Mouse (Mus musculus) regulatory T cell (primary cell): ENCODE measurements around the gene Myrf.
"Not testable (repeated sequence)": the region's sequence is repeated elsewhere in the genome, so short reads cannot be mapped to it uniquely, and the experiment has no call there.

Experiments used
- in situ Hi-C: fragments of 300-600 bp; cut with MboI, MseI; formaldehyde crosslinking; loops from one replicate; pipeline ENCODE4 v1.15.1; 2025; ENCODE audit warnings: high pct_unique_total_duplicates

Gene Myrf

DNA sequence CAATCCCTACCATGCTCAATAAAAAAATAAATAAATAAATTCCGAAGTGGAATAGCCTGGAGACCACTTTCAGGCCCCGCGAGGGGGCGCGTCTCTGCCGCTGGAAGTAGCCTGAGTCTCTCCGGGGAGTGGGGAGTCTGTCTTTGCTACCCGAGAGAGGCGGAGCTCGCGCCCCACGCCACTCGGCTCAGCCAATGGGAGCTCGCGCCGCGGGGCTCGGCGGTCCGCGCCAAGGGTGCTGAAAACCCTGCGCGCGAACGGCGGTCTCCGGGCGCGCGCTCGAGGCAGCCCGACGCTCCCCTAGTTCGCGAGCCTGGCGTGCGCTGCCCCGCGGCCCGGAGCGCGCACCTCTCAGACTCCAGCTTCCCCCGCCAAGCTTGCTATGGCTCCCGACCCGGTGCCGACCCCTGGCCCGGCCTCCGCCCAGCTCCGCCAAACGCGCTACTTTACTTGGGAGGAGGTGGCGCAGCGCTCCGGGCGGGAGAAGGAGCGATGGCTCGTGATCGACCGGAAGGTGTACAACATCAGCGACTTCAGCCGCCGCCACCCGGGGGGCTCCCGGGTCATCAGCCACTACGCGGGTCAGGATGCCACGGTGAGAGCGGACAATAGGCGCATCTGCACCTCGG is 57.8 kb downstream of the Myrf start, which contains the start of gene Fads1:
Gene Fads1 (plus strand): TSS at position 219 of the 629 bp plus-strand sequence.
- in situ Hi-C loops = loop anchor here (25.0 kb wide), 1 partner anchor 1780 kb away; the partner anchor contains the start of gene Osbp

DNA sequence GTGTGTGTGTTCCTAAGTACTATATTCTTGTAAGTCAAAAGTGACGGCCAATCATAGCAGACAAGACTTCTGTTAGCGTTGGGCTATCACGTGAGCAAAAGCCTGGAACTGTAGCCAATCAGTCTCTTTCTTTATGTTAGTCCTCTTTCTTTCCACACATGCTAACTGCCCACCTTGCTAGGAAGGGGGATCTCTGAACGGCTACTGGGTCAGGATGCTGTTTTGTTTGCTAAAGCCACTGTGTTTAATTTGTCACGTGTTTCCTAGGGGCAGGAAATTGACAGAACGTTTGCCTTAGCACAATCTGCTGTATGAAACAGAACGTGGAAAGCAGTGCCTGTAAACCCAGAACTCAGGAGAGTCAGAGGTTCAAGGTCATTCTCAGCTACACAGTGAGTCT is 58.4 kb downstream of the Myrf start:
- in situ Hi-C loops = loop anchor here (25.0 kb wide), 1 partner anchor 1780 kb away; the partner anchor contains the start of gene Osbp

DNA sequence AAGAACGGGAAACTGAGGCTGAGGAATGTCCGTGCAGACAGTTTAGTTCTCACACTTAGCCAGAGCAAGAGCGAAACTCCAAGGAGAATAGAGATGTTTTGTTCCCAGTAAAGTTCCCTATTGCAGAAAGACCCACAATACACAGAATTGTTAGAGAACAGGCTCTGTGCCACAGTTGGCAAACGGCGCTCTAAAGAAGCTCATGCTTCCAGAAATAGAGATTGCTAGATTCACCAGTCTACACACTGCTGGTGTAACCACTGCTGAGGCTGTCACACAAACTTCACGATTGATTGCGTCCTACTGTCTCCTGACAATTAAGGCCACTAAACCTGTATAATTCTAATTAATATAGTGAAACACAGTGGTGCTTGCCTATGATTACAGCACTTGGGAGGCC is 59.3 kb downstream of the Myrf start:
- in situ Hi-C loops = loop anchor here (25.0 kb wide), 1 partner anchor 1781 kb away; the partner anchor contains the start of gene Osbp

DNA sequence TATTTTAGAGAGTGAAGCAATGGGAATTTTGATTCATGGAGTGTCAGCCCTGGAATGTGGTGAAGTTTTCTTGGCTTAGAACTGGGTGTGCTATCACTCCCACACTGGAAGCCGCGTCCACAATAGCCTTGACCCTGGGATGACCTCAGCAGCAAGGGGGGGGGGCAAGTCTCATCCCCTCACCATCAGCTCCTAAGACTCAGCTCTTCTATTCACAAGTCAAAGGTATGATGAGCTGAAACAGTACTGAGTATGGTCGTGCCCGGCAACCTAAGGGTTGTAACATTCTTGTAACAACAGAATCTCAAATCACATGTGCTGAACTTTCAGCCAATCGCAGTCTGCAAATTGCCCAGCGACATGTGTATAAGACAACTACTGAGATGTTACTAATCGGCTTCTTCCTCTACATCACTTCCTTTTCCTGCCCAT is 63.6 kb downstream of the Myrf start:
- in situ Hi-C loops = loop anchor here (25.0 kb wide), 1 partner anchor 1785 kb away; the partner anchor contains the start of gene Osbp

DNA sequence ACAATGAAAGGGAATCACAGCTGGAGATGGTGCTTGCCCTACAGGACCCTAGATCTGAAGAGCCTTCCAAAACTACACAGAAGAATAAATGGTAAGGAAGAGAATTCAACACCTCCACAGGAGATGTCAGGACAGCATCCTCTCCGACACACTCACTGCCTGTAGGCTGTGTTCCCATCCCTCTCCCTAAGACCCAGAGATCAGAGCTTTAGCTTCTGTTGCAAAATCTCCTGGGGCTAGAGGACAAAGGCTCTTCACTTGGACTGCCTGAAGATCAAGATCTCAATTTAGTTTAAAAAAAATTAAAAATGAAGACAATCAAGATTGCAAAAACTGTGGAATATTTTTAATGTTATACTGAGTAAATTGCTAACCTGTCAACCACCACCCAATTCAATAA is 64.1 kb downstream of the Myrf start:
- in situ Hi-C loops = loop anchor here (25.0 kb wide), 1 partner anchor 1786 kb away; the partner anchor contains the start of gene Osbp

DNA sequence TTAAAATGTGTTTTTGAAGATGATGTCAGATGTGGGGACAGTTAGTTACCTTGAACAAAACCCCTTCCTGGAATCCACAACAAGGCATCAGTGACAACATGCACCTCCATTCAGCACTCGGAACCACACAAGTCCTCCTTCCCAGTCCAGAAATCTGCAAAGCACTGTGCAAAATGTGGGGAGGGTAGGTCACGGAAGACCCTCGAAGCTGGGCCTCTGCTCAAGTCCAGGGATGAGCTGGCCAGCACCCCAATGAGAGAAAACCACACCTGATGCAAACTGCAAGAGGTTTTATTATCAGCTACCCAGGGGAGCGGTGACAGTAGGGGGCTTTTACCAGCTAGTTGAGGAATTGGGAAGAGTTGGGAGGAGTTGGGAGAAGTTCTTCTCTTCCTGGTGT is 65.6 kb downstream of the Myrf start:
- in situ Hi-C loops = loop anchor here (25.0 kb wide), 1 partner anchor 1787 kb away; the partner anchor contains the start of gene Osbp

DNA sequence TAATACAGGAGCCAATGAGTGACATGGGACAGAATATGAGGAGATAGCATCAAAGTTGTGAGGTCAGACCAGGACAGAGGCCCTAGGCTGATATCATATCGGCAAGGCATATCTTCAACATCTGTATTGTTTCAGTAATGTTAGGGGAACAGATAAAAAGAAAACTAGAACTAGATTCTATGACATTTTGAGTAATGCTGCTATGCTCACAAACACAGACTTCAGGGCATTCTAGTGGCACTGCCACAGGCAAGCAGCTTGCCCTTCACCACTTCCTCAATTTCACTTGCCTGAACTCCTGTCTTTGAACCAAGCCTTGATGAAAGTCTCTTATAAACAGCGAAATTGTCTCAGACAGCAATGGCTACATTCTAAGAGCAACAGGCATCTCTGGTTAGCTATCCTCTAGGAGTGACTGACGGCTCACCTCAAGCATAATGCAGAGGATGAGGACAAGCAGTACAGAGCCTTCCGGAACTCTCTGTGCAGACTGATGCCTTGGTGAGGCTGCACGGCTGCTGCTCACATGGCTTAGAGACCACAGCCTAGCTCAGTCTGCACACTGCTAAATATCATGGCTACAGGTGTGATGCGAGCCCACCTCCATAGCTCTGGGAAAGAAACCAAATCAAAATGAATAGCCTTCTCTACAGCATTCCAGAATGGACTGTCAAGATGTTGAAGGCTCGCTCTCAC is 66.6 kb downstream of the Myrf start:
- in situ Hi-C loops = no loop called here

DNA sequence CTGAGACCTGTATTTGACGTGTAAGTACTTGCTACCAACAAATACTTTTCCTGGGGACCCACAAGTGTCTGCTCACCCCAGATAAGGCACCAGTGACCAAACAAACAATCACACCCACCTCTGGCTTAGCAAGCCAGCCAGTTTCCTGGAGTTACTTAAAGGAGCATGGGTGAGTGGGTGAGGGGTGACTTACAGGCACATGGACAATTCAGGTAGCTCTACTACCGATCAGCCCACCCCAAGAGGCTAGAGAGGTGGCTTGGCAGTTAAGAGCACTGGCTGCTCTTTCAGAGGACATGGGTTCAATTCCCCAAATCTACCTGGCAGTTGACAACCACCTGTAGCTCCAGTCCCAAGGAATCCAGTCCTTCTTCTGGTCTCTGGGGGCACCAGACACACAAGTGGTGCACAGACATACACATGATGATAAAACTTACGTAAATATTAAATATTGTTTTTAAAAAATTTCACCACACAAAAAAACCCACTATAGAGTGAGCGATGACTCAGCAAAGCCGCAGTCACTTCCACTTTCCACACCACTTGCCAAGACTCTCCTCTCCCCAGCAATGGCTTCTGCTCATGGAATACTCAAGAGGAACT is 67.3 kb downstream of the Myrf start:
- in situ Hi-C loops = no loop called here

DNA sequence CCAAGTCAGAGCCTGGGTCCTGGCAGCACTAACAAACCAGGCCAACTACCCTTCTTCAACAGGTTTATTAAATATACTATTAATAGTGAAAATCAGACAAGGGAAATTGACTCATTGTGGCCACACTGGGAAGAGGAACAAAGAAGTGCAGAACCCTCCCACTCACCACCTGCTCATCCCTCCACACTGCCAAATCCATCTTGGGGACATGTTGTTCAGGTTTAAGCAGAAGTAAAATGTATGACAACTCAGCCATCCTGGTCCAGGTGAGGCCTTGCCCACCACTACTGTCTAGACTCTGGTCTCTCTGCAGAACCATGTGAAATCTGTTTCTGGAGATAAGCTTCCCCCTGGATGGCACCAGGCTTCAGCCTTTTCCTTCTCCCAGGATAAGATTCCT is 68.7 kb downstream of the Myrf start:
- in situ Hi-C loops = no loop called here

DNA sequence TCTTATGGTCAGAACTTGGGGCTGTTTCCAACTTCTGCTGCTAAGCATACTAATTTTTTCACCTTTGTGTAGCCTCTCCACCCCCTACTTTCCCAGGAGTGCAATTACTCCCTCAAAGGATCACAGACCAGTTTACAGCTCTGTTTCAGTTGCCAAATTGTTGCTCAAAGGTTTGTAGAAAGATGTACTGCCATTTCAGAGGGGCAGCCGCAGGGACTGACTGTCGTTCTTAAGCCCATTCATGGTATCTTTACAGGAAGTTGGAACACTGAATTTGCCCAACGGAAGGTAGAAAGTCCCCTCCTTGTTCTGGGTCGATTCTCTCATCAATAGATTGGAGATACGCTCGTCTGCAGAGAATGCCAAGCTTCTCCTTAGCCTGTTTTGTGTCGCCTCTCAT is 69.2 kb downstream of the Myrf start:
- in situ Hi-C loops = no loop called here

DNA sequence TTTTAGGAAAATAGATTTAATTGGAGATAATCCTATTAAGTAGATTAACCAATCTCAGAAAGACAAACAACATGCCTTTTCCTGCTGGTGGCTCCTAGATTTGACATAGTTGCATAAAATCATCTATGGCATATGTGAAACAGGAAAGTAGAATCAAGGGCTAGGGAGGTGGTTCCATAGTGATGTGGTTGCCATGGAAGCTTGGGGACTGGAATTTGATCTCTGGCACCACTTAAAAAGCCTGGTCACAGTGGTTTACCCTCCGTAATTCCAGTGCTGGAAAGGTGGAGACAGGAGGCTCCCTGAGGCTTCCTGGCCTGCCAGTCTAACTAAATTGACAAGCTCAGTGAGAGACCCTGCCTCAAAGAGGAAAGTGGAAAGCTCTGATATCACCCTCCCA is 70.1 kb downstream of the Myrf start:
- in situ Hi-C loops = no loop called here

DNA sequence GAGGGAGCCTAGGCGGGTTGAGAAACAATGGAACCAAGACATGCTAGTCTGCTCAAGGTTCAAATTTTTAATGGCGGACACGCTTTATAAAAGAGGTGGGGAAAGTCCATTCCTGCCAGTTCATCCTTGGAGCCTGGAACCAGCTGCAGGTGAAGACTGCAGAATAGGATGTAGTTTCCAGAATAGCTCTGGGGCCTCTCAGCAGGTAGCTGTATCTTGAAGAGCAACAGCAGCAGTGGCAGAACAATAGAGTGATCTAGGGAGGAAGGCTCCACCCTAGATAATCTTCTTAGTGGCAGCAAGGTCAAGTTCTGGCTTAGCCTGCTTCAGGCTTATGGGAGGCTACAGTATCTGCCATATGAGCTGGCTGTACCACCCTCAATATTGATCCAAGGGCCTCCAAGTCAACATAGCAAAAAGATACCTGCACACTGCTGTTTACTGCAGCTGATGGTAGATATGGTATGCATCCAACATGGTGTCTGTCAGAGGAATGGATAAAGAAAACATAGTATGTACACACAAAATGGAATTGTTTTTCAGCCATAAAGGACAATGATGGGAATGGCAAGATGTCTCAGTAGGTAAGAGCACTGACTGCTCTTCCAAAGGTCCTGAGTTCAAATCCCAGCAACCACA is 70.7 kb downstream of the Myrf start:
- in situ Hi-C loops = not testable (repeated sequence)

DNA sequence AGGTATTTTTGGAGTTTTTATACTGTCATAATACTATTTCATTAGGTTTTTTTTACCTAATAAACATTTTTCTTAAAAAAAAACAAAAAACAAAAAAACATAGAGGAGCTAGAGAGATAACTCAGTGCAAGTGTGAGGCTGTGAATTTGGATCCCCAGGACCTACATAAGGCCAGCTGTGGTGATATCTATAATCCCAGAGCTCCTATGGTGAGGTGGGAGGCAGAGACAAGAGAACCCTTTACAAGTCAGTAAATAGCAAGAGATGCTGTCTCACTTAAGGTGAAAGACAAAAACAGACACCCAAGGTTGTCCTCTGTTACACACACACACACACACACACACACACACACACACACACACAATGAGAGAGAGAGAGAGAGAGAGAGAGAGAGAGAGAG is 71.4 kb downstream of the Myrf start:
- in situ Hi-C loops = no loop called here

DNA sequence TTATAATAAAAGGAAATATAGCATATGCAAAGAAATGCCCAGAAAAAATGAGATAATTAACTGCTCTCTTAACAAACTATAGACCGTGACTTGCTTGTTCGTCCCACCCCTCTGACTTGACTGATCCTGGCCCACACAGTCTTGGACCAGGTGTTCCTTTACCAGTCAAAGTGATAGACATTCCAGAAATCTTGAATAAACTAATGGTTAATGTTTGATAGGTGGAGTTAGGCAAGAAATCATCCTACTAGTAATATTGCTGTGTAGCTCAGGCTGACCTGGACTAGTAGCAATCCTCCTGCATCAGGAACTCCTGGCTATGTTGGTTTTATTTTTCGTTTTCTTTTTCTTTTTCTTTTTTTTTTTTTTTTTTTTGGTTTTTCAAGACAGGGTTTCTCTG is 72.1 kb downstream of the Myrf start:
- in situ Hi-C loops = no loop called here

DNA sequence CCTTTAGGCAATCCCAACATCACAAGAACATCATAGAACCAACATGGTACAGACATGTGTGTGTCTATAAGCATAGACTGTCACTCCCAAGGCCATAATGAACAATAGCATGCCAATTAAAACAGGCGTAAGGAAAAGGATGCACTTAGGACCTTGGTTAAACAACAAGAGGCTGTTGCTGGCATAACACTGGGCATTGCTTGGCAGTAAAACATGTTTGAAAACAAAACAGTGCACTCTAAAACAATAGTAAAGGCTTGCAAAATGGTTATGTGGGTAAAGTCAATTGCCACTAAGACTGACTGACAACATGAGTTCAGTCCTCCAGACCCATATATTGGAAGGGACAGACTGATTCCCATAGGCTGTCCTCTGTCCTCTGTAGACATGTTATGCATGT is 72.6 kb downstream of the Myrf start:
- in situ Hi-C loops = no loop called here

DNA sequence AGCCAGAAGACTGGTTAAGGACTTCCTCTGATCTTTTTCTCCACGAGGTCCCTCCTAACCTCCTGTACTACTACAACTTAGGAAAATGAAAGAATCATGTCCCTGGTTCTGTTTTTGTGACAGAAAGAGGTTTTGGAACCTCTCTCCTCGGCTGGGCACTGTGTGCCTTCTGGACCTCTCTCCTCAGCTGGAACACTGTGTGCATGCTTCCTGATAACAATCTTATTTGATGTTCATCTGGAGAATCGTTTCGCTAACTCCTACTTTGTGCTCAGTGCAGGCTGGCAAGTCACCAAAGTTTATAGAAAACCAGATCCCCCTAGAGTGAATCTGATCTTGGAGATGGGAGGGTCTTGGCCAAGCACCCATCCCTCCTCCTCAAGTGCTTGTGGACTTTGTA is 73.4 kb downstream of the Myrf start:
- in situ Hi-C loops = no loop called here

DNA sequence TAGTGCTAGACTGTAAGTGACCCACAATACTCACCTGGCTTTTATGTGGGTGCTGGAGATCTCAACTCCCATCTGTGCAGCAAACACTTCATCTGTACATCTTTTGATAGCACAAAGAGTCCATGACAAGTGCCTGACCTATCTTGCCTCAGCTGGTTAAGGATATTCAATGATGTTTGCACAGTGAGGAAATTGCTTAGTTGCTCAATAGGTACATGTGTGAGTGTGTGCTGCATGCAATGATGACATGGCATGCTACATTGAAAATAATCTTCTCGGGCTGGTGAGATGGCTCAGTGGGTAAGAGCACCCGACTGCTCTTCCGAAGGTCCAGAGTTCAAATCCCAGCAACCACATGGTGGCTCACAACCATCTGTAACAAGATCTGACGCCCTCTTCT is 74.6 kb downstream of the Myrf start:
- in situ Hi-C loops = not testable (repeated sequence)

DNA sequence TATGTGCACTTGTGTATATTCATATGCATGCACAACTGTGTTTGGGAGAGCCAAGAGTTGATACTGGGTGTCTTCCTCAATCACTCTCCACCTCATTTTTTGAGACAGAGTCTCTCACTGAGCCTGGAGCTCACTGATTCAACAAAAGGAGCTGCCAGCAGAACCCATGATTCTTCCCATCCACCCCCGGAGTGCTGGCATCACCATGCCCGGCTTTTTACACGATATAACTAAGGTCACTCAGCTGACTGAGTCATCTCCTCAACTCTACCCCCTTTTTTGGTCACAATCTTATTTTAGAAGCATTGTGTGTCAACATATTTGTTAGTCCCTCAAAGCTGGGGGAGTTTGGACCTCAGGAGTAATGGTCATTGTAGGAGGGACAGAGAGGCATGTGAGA is 76.7 kb downstream of the Myrf start:
- in situ Hi-C loops = no loop called here
